Mouse (Mus musculus) lung, adult 2 months (tissue): ENCODE data around the gene Wdpcp.

ENCODE experiments used
- CTCF ChIP-seq: fragments of 200-500 bp; IDR thresholded peaks from 2 replicates; pipeline ENCODE4 v1.5.1; 2011; ENCODE audit warnings: mild to moderate bottlenecking, low read length, control low read depth; ENCODE audit not compliant: insufficient read depth
- POLR2A ChIP-seq: fragments of 200-500 bp; IDR thresholded peaks from 2 replicates; pipeline ENCODE4 v1.6.1; 2011; ENCODE audit warnings: low read depth, mild to moderate bottlenecking, control low read depth, low read length, borderline replicate concordance; ENCODE audit errors: extremely low read depth

GRCm38 (mm10) chr11:21581472-21581871 is 9.4 kb downstream of the Wdpcp start:
- TF ChIP-seq CTCF, result no peak
- TF ChIP-seq POLR2A, result no peak
